Mouse (Mus musculus) kidney, postnatal 0 days (tissue): ENCODE measurements at regions not wholly inside any gene's neighbourhood (a gene's known extent, or its start where the extent isn't known, plus 50 kb on each side); places are given as distances from the start of the nearest gene placed in this dataset.

Experiments
- ATAC-seq: fragments of 200-750 bp; cut with Nextera tagmentation; replicated peaks from 2 replicates; pipeline ENCODE4 v1.8.0; 2017; ENCODE audit warnings: low read depth, moderate number of reproducible peaks, moderate TSS enrichment, moderate library complexity; ENCODE audit not compliant: low FRiP score
- DNase-seq: peaks from one replicate; pipeline ENCODE4 v3.0.0-alpha.2; 2016; ENCODE audit warnings: low spot score
- H3K27ac ChIP-seq: fragments of 300-500 bp; sonication (generic); 2 replicates; pipeline ENCODE4 v1.5.1; 2014; ENCODE audit warnings: mild to moderate bottlenecking
- H3K27me3 ChIP-seq: fragments of 300-500 bp; sonication (generic); 2 replicates; pipeline ENCODE4 v1.6.1; 2014; ENCODE audit warnings: low read length, mixed read lengths; ENCODE audit not compliant: insufficient read depth
- H3K36me3 ChIP-seq: fragments of 300-500 bp; sonication (generic); 2 replicates; pipeline ENCODE4 v1.6.1; 2014; ENCODE audit warnings: low read length, mixed read lengths; ENCODE audit not compliant: insufficient read depth
- H3K4me1 ChIP-seq: fragments of 300-500 bp; sonication (generic); replicated peaks from 2 replicates; pipeline ENCODE4 v1.6.1; 2014; ENCODE audit warnings: antibody characterized with exemption, low read length, mixed read lengths; ENCODE audit not compliant: insufficient read depth
- H3K4me2 ChIP-seq: fragments of 300-500 bp; sonication (generic); 2 replicates; pipeline ENCODE4 v1.6.1; 2014; ENCODE audit warnings: mild to moderate bottlenecking, low read length, moderate library complexity, mixed read lengths
- H3K4me3 ChIP-seq: fragments of 300-500 bp; sonication (generic); replicated peaks from 2 replicates; pipeline ENCODE4 v1.5.1; 2014; ENCODE audit warnings: low read depth, low read length
- H3K9ac ChIP-seq: fragments of 300-500 bp; sonication (generic); 2 replicates; pipeline ENCODE4 v1.6.1; 2014; ENCODE audit warnings: low read depth, low read length
- H3K9me3 ChIP-seq: fragments of 300-500 bp; sonication (generic); replicated peaks from 2 replicates; pipeline ENCODE4 v1.6.1; 2016; ENCODE audit warnings: low read length, inconsistent platforms, mixed read lengths
- CTCF ChIP-seq: IDR thresholded peaks from 2 replicates; pipeline ENCODE4 v1.5.1; 2016; ENCODE audit warnings: antibody characterized with exemption, low read depth, mild to moderate bottlenecking, moderate library complexity
- WGBS: fragments of 180-500 bp; shearing (Covaris S2); extraction: QIAGEN DNeasy Blood & Tissue Kit; methylation state at CpG from one replicate; pipeline ENCODE4 v1.1.7; 2014; 5-methylcytosine and 5-hydroxymethylcytosine counted together

DNA sequence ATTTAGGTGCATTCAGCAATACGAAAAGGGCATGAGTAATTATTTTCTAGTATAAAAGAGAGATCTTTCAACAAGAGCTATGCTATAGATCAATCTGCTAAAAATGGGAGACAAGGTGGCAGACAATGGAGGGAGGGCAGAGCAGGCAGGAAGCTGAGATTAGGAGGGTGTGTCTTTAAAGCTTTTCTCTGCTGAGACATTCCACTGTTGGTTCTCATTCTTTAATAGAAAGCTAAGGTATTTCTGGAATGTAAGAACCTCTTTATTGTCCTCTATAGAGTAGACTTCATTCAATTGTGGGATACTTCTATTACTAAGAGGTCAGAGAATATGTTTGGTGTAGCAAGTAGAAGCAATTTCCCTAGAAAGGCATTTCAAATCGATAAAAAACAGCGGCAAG lies 581.6 kb upstream of the Gm38303 start:
- DNase-seq (no peak), ATAC-seq (no peak)
- Histone ChIP-seq H3K36me3 (no peaks in the 10 kb centered on the region), H3K9ac (no peak overlapping the region), H3K4me1 (no peaks in the 10 kb centered on the region), H3K27me3 (no peaks in the 10 kb centered on the region), H3K4me2 (no peak overlapping the region), H3K27ac (no peak overlapping the region), H3K4me3 (no peak overlapping the region), H3K9me3 (no peaks in the 10 kb centered on the region)
- TF ChIP-seq CTCF = no peak
- WGBS = 83% methylated on average over 3 of the region's 3 CpGs

DNA sequence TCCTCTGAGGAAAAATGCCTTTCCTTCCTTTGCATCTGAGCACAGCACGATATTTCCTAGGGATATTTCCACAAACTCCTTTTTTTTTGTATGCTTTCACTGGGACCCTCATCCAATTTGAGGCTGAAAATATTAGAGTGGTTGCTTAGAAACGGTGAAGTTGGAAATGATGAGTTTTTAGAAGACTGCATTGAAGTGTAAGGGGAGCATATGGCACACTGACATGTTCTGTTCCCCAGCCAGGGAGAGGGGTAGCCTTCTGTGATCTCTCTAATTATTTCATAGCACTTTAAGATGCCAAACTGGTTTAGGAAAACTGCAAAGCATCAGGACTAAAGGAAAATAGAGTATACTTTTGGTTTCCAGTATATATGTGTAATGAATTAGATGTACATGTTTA lies 556.5 kb upstream of the Gm38303 start:
- TF ChIP-seq CTCF = no peak
- no peaks in the 10 kb centered on the region for H3K36me3 ChIP-seq
- no peak overlapping the region for H3K27ac ChIP-seq
- 82% methylated on average over 2 of the region's 2 CpGs for WGBS
- no peaks in the 10 kb centered on the region for H3K9me3 ChIP-seq
- no peaks in the 10 kb centered on the region for H3K4me1 ChIP-seq
- DNase-seq (no peak), ATAC-seq (no peak)
- H3K9ac ChIP-seq = no peak overlapping the region
- H3K4me3 ChIP-seq = no peak overlapping the region
- no peaks in the 10 kb centered on the region for H3K27me3 ChIP-seq
- H3K4me2 ChIP-seq = no peak overlapping the region
